Mouse (Mus musculus): Measurements from ENCODE around the gene Pdzd2. TPM values are rescaled to one million over a fixed set of nuclear protein-coding genes. Genes with fewer than 3 reads are reported as not detected.

The Pdzd2 gene
- total RNA-seq, 2 experiments from 2014 or later, result 63.9 to 67.7 TPM

- Histone ChIP-seq H3K4me3 (no peak overlapping the region), H3K27ac (no peak overlapping the region)
- TF ChIP-seq CTCF (conservative IDR thresholded peaks at IDR 0.05), result no peak
- no peak for DNase-seq (ENCODE audit: low spot score in 2 of 2)
Measured at GRCm38 (mm10) chr15:12311465-12311864, 428.3 kb downstream of the Pdzd2 start.

GRCm38 (mm10) chr15:12310676-12311075 lies 429.0 kb downstream of the Pdzd2 start:
- H3K4me3 ChIP-seq, result no peak overlapping the region
- TF ChIP-seq CTCF (conservative IDR thresholded peaks at IDR 0.05), result no peak
- no peak overlapping the region for H3K27ac ChIP-seq
- no peak for DNase-seq (ENCODE audit: low spot score in 2 of 2)

Small RNA genes within 50 kb of the gene (microRNA-seq; reads per million reads assigned to microRNA genes)
- gene Gm24135, result 0 reads per million in 2 experiments
- gene Gm24302, result 0 reads per million in 2 experiments

Other genes starting within 250 kb of the Pdzd2 start
- gene 6030458C11Rik, start 84.7 kb upstream of the Pdzd2 start, total RNA-seq (2021), result 10 to 100 TPM; 30.3 to 31.1 TPM
- gene Drosha, start 84.9 kb upstream of the Pdzd2 start, total RNA-seq (2021), result 10 to 100 TPM; 88.5 to 89.2 TPM

Data from layer of hippocampus, adult 2 months (tissue).